Mouse (Mus musculus) natural killer cell, adult 2 months (primary cell): Measurements from ENCODE around the gene Kiss1.

ENCODE experiments used
- DNase-seq, 2 experiments: peaks; one replicate each; pipeline ENCODE4 v3.0.0; 2022; ENCODE audit warnings: low spot score in 2 of 2

The Kiss1 gene

GRCm38 (mm10) chr1:133362103-133362502 is 40.4 kb downstream of the Kiss1 start:
- DNase-seq, result no peak

DNA sequence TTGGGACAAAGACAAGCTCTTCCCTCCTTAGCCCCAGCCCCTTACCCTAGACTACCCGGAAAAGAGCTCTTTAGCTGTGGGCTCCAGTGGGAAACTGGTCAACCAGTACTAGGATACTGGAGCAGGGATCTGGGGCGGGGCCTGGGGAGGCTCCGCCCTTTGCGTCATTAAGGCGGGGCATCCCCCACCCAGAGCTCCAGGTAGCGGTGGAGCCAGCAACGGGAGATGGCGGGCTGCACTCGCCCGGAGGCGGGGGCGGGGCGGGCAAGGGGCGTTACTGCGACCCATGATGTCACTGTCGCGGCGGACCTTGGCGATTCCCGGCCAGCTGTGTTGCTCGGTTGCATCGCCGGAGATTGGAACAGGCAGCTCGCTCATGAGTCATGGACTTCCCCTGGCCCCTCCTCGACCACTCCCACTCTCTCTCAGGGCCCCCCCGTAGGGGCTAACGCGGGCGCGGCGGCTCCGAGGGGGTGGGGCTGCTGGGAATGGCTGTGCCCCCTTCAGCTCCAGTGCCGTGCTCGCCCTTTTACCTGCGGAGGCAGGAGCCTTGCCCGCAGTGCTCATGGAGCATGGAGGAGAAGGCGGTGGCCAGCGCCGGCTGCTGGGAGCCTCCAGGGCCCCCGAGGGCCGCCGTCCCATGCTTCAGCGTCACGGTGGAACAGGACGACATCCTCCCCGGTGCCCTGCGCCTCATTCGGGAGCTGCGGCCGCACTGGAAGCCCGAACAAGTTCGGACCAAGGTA is 41.8 kb downstream of the Kiss1 start, which contains the start of gene Etnk2:
TSS of gene Etnk2 (plus strand) at position 297 of the 746 bp plus-strand sequence.
- peak; percentile 77 to 84 for DNase-seq

DNA sequence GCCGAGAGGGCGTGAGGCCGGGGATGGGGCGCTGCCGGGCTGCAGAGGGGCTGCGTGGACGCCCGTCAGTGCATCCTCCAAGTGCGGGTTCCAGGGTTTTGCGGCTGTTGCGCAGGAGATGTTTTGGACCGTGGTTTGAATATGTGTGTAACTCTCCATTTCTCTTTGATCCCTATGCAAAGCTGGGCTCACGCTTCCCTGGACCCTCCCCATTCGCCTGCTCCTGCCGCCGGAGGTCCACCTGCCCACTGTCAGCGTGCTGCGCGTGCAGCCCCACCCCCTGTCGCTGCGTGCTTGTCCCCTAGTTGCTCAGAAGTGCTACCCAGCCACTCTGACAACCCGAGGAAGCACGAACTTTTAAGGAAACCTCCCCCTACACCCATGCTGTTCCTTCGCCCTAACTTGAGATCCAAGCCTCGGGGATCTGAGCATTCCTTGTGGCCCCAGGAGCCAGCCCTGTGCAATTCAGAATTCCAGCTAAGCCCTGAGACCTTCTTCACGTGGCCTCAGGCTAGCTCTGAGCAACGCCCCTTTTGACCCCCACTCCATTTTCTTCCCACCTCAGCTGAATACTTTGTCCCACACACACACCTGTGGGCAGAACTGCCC is 42.5 kb downstream of the Kiss1 start:
- no peak for DNase-seq

- no peak for DNase-seq
Measured at GRCm38 (mm10) chr1:133364890-133365289, 43.2 kb downstream of the Kiss1 start.

GRCm38 (mm10) chr1:133366951-133367605 is 45.4 kb downstream of the Kiss1 start:
- DNase-seq, result no peak

- no peak for DNase-seq
Measured at GRCm38 (mm10) chr1:133367606-133368488, 46.2 kb downstream of the Kiss1 start.

DNA sequence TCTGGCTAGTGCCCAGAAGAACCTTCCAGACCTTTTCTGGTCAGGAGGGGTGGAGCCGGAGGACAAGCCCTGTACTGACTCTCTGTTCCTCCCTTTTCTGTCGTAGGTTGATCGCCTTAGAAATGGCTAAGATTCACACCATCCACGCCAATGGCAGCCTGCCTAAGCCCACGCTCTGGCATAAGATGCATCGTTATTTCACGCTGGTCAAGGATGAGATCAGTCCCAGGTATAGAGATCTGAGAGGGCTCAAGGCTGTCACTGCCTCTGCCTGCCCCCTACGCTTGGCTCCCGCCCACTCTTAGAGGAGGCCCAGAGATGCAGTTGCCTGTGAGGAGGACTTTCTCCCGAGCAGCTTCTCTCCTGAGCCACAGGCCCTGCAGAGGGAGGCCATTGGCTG is 47.0 kb downstream of the Kiss1 start:
- no peak for DNase-seq

DNA sequence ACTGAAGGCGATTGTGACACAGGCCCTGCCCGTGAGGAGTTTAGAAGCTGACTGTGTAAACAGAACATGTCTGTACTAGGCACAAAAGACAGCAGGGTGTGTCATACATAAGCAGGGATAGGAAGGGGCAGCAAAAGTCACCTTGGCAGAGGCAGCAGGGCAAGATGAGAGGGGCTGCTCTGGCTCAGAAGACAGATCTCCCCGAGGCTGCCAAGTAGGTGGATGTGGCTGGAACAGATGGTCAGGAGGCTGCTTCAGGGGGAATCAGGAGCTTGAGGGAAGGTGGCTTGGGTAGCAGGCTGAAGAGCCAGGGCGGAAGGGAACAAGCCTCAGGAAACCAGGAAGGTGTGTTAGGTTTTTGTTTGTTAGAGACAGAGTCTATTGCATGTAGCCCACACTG is 48.7 kb downstream of the Kiss1 start:
- no peak for DNase-seq

- no peak for DNase-seq
Measured at GRCm38 (mm10) chr1:133371431-133371830, 49.8 kb downstream of the Kiss1 start.

DNA sequence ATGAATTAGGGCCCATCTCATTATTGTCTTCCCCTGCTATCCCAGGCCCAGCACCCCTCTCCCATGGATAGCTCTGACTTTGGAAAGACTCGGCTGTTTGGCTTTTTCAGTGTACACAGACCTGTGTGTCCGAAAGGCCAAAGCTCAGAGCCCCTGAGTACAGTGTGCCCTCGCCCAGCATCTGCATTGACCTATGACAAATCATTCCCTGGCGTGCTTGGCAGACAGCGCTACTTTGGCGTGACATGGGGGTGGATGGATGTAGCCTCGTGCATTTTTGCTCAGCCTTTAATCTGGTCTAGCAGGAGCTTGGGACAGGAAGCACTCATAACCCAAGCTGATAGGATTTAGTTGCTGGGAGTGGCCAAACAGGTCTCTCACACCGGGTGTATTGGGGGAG is 50.4 kb downstream of the Kiss1 start:
- DNase-seq, result no peak

DNA sequence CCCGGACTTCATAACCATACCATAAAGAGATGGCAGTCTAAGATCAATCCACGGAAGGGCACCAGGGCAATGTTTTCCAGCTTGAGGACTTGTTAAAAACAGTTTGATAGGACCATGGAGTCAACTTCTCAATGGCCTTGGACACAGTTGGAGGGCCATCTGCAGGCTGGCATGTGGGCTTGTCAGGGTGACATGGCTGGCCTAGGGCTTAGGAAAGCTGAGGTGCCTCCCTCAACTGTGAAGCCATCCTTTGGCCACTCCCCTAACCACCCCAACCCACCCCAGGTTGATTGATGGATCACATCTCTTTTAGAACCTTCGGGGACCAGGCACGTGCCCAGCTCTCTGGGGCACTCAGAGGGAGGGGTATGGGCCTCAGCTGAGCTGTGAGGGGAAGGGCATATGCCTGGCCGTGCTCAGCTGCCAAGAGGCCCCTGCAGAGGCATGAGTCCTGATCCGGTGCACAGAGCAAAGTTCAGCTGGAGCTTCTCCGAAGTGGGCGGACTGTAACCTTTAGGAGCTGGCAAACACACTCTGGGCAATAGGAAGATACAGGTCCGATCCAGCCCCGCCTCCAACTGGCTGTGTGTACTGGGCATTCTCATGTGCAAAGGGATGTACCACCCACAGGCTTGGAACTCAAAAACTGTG is 54.1 kb downstream of the Kiss1 start:
- DNase-seq, result no peak

DNA sequence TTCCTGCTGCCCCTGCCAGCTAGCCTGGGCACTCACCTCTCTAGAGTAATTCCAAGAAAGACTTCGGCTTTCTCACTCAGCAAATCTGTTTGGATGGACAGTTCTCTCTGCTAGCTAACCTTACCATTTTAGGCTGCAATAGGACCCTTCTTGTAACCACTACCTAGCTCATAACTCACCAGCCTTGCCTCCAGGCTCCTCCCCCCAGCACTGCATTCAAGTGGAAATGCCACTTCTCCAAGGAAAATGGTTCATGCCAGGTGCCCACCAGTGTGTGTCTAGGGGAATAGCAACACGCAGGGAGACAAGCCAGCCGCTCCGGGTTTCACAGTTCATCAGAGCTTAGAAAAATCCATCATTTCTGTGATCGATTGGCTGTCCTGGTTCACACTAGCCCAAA is 55.9 kb downstream of the Kiss1 start:
- no peak for DNase-seq
